In genomic region chr1:194764951-194765350, GRCm38 (mm10) we compare ENCODE assay signal across 8 mouse cellular contexts.
"Had no signal": no experiment of that assay in that cellular context is flagged by ENCODE, and none has a peak within 500 bp of the region (broad histone marks: within the 10 kb centered on the region; RNA-seq: fewer than 3 reads in every experiment).

No protein-coding gene starts in this region.

- DNase-seq: liver, postnatal 0 days; lung, adult 2 months; lung, postnatal 10 days; lung, postnatal 36 days; right cerebral cortex, postnatal 14 days; thymus, adult 18-20 months; thymus, postnatal 14 days; thymus, postnatal 36 days had no signal
